Mouse (Mus musculus): ENCODE data around the gene Cacng3. TPM values are rescaled to one million over a fixed set of nuclear protein-coding genes. Genes with fewer than 3 reads are reported as not detected.

Cacng3 gene
- total RNA-seq, 4 experiments from 2014 or later: 124 to 137 (median 129) TPM

DNA sequence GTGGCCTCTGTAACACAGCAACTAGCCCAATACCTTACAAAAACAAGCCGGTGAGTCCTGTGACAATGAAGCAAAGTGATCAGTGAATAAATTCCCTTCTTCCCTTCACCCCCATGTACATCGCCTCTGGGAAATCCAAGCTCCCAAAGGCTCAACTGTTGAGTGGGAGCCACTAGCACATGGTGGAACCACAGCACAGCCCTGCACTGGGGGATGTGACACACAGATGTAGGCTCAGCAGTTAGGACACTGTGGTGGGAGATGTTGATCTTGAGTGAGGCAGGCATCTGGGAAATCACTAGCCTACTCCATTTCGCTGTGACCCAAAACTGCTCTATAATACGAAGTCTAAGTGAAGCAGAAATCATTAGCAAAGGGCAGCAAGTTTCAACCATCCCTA, 48.2 kb downstream of the Cacng3 start:
- peak in 1 of 2 experiments; percentile 43 for DNase-seq (ENCODE audit: low spot score in 2 of 2)

DNA sequence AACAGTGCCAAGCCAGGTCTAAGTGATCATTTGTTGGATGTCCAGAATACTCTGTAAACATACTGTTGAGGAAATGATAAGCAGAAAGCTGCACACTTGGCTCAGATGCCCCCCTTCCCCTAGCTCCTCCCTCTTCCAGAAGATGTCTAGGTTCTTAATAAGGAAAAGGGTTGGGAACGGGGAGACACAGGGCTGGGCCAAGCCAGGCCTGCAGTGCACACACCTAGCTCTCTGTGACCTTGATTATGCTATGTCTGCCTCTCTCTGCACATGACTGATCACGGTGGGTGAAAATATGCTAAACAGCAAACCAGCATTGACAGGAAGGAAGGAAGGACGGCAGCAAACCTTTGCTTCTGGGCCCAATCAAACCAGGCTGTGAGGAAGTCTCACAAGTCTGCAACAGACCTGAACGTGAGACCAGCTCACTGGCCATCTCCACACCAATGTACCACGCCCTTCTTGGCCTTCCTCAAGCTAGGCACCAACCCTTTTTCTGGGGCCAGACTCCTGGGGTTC, 53.1 kb downstream of the Cacng3 start:
- DNase-seq (ENCODE audit: low spot score in 2 of 2): no peak

DNA sequence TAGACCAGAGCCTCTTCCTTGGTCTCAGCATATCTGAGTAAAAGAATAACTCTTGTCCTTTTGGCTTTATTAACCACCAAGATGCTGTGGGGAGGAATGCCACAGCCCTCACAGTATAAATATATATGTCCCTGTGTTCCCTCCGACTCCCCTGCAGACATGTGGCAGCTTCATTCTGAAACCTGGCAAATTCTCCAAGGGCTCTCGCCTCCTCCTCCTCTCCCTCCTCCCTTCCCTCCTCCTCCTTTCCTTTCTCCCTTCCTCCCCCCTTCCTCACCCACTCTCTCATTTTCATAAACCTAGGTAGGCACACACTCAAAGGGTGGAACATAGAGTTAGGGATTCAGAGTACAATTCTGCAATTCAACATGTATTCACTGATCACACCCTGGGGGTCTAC, 56.1 kb downstream of the Cacng3 start:
- peak in 1 of 2 experiments; percentile 36 for DNase-seq (ENCODE audit: low spot score in 2 of 2)

DNA sequence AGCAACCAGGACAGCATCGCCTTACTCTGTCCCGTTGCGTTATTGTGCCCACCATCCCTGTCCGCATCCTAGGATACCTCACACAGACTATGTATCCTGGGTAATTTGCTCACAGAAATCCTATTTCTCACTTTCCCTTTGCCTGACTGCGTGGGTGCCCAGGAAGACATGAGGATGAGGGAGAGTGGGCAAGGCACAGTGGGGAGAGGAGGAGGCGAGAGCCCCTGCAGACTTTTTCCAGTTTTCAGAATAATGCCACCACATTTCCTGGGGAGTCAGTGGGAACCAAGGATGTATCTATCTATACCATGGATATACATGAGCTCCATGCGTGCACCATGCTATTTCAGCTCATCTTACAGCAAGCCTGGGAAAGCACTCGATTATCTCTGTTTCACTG, 57.9 kb downstream of the Cacng3 start:
- DNase-seq (ENCODE audit: low spot score in 2 of 2): peak in 1 of 2 experiments; percentile 64

DNA sequence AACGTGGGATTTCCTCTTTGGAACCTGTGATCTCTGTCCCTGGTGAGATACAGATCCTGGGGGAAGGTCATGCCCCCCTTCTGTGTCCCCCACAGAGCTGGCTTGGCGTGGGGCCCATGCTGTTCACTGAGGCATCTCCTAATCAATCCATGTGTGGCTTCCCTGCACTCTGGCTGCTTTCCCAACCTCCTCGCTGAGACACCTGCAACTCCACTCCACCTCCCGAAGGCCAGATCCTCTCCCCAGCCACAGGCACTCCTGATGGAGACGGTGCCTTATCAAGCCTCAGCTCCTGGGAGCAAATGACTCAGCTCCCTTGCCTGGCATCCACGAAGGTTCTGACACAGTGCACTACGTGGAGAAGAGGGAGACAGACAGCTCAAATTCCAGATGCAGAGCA, 58.6 kb downstream of the Cacng3 start:
- peak; percentile 32 to 41 for DNase-seq (ENCODE audit: low spot score in 2 of 2)

DNA sequence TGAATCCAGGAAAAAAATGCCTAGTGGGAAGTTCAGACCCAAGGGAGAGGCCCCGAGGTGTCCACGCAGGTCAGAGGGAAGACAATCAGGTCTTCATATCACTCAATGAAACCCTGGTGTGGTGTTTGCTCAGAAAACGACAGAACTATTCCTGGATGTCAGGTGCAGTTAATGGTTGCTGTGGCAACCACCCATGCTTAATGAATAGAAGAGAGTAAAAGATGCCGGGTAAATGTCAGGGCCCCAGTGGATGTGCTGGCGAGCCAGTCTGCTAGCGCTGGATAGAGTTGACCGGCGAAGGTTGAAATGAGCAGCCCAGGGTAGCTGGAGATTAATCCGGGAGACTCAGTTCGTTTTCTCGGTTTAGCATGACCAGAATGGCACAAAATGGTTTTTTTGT, 65.0 kb downstream of the Cacng3 start:
- DNase-seq (ENCODE audit: low spot score in 2 of 2): no peak

DNA sequence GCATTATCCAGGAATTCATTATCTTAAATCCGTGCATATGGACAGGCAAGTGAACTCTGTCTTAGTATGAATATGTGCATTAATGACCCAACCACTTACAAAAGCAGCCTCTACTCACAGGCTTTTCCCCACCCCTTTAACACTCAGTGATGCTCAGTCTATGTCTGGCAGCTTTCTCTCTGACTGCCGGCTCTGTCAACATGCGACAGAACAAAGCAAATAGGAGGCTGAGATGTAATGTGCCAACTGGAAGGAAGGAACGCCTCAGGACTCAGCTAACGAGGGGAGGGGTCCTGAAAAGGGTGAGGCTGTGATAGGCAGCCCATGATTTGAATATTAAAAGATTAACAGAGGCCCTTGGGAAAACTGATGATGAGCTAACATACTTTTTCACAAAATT, 68.2 kb downstream of the Cacng3 start:
- DNase-seq (ENCODE audit: low spot score in 2 of 2): no peak

DNA sequence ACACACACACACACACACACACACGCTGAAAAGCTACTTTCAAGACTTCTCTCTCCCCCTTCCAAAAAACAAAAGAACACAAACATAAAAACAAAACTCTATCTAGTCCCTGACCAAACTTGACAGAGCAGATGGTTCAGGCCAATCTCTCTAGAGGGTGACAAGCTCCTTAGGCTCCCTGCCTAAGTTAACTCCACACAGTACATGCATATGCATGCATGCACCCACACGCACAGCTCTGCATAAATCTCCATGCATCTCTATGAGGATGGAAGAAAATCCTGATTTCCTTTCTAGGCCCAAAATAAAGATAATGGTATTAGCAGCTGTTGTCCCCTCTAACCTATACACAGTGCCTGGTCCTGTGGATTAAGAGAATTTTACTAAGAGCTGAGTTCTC, 70.4 kb downstream of the Cacng3 start:
- no peak for DNase-seq (ENCODE audit: low spot score in 2 of 2)

DNA sequence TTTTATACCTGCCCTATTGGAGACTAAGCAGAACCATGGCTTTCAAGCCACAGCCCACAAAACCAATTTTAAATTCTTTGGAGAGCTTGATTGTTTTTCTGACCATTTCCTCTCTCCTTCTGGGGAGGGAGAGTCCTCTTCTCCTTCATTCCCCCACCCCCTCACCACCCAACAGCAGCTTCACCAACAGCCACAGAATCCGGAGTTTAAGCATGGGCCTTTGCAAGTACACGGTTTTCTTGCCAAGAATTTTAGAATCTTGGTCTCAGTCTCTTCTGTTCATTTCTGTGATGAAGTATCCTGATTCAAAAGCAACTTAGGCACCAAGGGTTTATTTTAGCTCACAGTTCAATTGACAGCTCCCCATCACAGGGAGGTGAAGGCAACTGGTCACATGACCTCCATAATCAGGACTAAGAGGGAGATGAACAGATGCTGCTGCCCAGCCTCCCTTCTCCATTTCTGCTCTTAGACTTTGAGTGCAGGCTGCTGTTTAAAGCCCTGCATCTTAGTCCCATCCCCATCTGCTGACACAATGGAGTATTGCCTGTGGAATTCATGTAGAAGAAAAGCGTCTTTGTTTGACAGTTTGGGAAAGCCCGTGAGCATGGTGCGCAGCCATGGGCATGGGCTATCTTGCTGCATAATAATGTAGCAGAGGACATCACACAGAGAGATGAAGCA, 85.8 kb downstream of the Cacng3 start:
- no peak for DNase-seq (ENCODE audit: low spot score in 2 of 2)

DNA sequence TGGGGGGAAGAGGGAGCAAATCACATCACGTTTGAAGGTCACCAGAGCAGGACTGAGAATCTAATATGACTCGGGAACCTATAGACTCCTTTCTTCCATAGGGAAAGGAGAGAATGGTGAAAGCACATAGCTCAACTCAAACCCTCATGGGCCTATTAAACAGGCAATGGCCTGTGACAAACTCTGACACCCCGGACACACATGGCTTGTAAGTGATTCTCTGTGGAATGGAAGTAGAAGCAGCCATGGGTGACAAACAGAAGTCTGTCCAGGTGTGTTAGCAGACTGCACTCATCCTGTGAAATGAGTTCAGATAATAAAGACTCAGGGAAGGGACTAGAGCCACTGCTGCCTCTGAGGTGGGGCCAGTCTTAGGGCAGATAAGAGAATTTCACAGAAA, 88.4 kb downstream of the Cacng3 start:
- no peak for DNase-seq (ENCODE audit: low spot score in 2 of 2)

DNA sequence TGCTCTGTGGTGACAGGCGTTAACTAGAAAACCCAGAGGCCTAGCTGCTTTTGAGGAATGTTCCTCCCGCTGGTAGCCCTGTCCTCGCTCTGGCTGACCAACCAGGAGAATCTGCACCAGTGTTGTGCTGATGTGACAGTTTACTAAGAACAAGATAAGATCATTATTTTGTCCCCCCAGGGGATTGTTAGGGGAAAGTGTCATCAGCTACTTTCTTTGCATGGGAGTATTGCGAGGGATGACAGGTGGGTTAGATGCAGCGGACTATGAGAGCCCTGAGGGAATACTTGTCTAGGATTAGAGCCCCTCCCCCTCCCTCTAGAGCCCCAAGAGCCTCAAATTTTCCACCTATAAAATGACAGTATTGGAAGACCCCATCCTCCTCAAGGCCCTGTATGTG, 94.2 kb downstream of the Cacng3 start:
- no peak for DNase-seq (ENCODE audit: low spot score in 2 of 2)

DNA sequence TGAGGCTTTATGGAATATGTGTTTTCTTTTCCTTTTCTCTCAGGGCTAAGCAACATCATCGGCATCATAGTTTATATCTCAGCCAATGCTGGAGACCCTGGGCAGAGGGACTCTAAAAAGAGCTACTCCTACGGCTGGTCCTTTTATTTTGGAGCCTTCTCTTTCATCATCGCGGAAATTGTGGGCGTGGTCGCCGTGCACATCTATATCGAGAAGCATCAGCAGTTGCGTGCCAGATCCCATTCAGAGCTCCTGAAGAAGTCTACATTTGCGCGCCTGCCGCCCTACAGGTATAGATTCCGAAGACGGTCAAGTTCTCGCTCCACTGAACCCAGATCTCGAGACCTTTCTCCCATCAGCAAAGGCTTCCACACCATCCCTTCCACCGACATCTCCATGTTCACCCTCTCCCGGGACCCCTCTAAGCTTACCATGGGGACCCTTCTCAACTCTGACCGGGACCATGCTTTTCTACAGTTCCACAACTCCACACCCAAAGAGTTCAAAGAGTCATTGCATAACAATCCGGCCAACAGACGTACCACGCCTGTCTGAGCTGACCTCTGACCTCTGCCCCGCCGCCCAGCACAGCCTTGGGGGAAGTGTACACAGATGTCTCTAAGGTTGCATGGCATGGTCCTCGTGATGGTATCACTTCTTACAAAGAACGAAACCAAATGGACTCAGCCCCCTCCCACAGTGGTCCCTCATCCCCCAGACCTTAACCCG, 98.2 kb downstream of the Cacng3 start:
- no peak for DNase-seq (ENCODE audit: low spot score in 2 of 2)

DNA sequence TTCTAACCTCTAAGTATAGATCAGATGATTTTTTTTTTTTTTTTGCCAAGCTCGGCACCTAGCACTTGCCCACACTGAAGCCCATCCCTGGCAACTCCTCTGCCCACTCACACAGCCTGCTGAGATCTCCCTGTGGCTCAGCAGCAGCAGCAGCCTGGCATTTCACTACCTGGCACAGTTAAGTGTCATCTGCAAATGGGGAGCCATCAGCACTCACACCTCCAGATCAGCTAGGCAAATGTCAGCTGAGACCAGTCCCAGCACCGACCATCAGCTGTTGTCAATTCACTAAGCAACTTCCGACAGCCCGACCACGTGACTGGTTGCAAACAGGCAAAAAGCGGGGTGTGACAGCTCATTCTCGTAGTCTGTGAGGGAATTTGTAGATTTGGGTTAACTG, 109.3 kb downstream of the Cacng3 start:
- peak; percentile 22 to 86 for DNase-seq (ENCODE audit: low spot score in 2 of 2)

DNA sequence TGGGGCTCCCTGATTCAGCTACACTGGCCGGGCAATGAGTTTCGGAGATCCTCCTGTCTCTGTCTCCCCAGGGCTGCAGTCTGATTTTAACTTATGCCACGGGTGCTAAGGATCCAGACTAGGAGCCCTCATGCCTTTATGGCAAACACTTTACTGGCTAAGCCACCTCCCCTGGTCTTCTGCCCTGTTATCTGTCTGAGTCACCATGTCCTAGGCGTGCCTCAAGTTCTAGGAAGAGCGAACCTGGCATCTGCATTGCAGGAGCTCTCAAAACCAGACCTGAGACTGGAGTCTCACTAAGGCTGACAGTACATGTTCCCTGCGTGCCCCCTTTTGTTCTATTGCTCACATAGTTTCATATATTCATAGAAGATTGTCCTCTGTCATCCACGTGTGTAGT, 119.6 kb downstream of the Cacng3 start:
- DNase-seq (ENCODE audit: low spot score in 2 of 2): no peak

DNA sequence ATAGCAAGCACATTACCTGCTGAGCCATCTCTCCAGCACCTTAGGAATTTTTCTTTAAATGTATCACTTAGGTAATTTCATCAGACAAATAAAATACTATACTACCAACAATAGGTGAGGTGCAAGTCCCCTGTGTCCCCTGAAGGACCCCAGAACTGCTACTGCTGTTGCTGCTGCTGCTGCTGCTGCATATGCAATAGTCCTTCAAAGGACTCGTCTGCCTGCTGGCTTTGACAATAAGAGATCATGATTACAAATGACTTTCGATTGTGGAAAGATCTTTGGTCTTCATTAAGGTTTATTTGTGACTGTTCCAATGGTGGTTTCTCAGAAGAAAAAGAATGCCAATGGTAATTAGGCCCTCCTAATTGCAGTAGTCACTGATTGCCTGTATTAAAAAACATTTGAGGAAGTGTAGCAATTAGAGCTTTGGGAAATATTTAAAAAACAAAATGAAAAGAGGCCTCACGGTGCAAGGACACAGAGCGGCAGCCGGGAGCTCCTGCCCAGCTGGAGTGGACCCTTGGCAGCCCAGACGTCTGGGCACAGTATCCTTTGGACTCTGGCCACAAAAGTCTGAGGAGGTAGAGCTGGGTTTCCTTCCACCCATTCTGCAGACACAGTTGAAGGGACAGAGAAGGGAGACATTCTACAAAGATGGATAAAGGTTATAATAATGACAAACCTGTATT, 123.5 kb downstream of the Cacng3 start:
- peak in 1 of 2 experiments; percentile 7 for DNase-seq (ENCODE audit: low spot score in 2 of 2)

DNA sequence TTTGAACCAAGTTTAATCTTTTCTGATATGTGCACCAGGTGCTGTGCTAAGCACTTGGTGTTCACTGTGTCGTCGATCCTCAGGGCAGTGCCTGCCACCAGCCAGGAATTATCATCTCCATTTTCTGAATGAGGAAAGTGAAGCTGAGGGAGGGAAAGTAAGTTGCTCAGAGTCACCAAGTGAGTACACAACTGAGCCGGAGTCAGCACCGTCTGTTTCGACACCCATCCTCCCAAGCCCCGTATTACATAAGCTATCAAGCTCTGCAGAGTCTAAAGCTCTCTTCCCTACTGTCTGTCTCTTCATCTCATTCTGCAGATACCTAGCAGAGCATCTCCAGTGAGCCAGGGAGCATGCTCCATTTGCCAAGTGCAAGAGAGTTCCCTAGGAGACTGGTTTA, 124.8 kb downstream of the Cacng3 start:
- peak; percentile 27 to 55 for DNase-seq (ENCODE audit: low spot score in 2 of 2)

DNA sequence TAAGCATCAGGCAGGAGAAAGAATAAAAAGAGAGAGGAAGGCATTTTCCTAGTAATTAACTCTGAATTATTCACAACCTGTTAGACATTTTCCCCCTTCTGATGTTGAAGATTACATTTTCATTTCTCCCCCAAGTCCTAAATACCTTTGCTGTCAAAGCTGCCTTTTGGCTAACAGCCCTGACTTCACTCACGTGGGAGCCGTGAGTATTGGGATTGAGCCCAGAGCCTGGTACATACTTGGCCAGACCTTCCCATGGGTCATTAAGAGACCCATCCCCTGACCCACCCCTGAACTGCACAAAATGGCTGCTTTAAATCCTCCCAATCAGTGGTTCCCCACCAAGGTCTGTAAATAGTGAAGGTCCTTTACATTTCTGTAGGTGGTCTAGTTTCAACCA, 130.5 kb downstream of the Cacng3 start:
- DNase-seq (ENCODE audit: low spot score in 2 of 2): no peak

DNA sequence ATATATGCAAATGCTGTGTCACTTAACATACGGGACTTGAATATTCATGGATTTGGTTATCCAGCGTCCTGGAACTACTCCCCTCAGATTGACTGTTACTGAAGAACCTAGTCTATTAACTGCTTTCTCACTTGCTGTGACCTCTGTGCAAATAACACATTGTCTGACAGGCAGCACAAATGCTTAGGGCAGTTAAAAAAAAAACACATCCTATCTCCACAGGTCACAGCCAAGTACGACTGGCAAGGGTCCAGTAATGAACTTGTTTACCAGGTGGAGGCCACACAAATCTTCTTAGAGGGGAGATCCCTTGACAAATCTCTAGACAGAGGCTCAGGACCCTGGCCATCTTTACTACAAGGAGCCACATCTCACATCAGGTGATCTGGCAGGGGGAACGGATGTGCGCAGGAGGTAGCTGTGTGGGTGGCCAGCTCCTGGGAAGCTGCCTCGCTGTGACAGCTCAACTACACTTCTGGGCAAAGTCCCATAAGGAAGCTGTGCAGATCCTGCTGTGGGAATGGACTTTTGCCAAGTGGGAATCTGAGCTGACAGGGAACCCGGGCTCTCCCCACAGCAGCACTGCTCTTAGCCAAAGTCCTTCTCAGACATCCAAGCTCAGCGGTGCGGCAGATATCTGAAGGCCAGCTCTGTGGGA, 133.7 kb downstream of the Cacng3 start:
- DNase-seq (ENCODE audit: low spot score in 2 of 2): peak; percentile 9 to 58

DNA sequence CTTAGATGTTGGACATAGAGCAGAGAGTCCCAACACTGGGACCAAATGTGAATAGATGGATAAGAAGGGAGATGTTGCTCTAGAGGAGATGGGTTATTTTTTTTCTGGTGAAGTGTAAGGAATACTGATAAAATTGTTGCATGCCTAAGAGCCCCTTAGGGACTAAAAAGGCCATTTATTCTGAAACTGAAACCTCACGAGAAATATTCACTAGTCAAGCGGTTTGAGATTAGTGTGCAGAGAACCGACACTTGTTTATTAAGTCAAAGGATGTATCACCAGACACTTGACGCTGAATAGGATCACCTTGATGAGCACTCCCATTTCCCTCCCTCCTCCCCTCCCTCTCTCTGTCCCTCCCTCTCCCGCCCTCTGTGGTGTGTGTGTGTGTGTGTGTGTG, 136.2 kb downstream of the Cacng3 start:
- no peak for DNase-seq (ENCODE audit: low spot score in 2 of 2)

DNA sequence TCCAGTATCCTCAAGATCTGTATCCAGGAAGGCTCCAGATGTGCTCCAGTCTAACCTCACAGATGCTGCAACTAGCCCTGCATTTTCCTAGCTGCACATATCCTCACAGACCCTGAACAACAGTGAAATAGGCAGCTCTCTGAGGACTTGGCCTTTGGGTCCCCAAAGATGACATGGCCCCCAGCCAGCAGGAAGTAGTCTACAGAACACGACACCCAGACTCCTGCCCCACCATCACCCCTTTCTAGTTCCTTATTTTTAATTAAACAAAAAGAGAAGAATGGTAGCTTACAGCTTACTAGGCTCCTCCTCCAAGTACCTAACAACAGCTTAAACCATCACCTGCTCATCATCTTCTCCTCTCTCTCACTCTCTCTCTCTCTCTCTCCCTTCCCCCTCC, 143.4 kb downstream of the Cacng3 start:
- DNase-seq (ENCODE audit: low spot score in 2 of 2): no peak

DNA sequence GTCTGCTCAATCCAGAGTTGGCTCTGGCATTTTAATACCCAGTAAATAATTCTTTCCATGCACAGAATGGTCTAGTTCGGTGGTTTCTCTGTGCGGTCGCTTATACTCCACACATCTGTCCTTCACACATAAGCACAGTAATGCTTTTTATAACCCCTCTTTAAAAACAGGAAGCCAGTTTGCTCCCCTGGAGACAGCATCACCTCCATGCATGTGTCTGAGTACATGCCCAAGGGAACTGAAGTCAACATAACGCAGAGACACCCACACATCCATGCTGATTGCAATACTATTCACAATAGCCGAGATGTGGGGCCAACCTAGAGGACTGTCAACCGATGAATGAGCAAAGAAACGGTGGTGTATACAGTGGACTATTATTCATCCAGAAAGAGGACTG, 147.3 kb downstream of the Cacng3 start:
- DNase-seq (ENCODE audit: low spot score in 2 of 2): no peak

Data from left cerebral cortex, adult 8-10 months (tissue).